Mouse (Mus musculus) macrophage (primary cell): ENCODE data around the gene Hsd3b7. TPM values are rescaled to one million over a fixed set of nuclear protein-coding genes. Genes with fewer than 3 reads are reported as not detected.
"Not testable (repeated sequence)": the region's sequence is repeated elsewhere in the genome, so short reads cannot be mapped to it uniquely, and the experiment has no call there.

Source experiments
- H3K27ac ChIP-seq: fragments of 350-480 bp; formaldehyde crosslinking; 2 replicates; pipeline ENCODE4 v1.9.0; 2021
- H3K36me3 ChIP-seq: fragments of 350-480 bp; formaldehyde crosslinking; 2 replicates; pipeline ENCODE4 v1.9.0; 2021; ENCODE audit errors: inconsistent target
- H3K4me3 ChIP-seq: fragments of 350-480 bp; formaldehyde crosslinking; 2 replicates; pipeline ENCODE4 v1.9.0; 2021; ENCODE audit errors: inconsistent target
- H3K79me2 ChIP-seq: fragments of 350-480 bp; formaldehyde crosslinking; 2 replicates; pipeline ENCODE4 v1.9.0; 2021; ENCODE audit errors: inconsistent target
- WGBS: methylation state at CpG from one replicate; pipeline ENCODE4 v1.1.7; 2026; ENCODE audit warnings: inconsistent platforms; ENCODE audit not compliant: missing documents; 5-methylcytosine and 5-hydroxymethylcytosine counted together
- polyA plus RNA-seq: library from polyadenylated mRNA; stranded (reverse); fragments of 250-400 nt; gene quantifications from 3 replicates; pipeline ENCODE4 v1.2.4, GENCODE M21; 2018; ENCODE audit warnings: inconsistent platforms

Gene Hsd3b7
- polyA plus RNA-seq, 1 experiment from 2014 or later: 14.9 TPM

GRCm38 (mm10) chr7:127815954-127816821 is 15.8 kb downstream of the Hsd3b7 start:
- H3K36me3 ChIP-seq: no peaks in the 10 kb centered on the region
- no peaks in the 10 kb centered on the region for H3K79me2 ChIP-seq
- WGBS: 45% methylated on average over 15 of the region's 15 CpGs
- no peak overlapping the region for H3K27ac ChIP-seq
- no peak overlapping the region for H3K4me3 ChIP-seq

- WGBS: 84% methylated on average over 7 of the region's 7 CpGs
- no peaks in the 10 kb centered on the region for H3K36me3 ChIP-seq
- no peak overlapping the region for H3K27ac ChIP-seq
- H3K4me3 ChIP-seq: no peak overlapping the region
- H3K79me2 ChIP-seq: no peaks in the 10 kb centered on the region
Observed at GRCm38 (mm10) chr7:127817053-127817452, 16.6 kb downstream of the Hsd3b7 start.

GRCm38 (mm10) chr7:127817776-127818175 is 17.4 kb downstream of the Hsd3b7 start:
- H3K79me2 ChIP-seq: no peaks in the 10 kb centered on the region
- no peak overlapping the region for H3K4me3 ChIP-seq
- 98% methylated on average over 5 of the region's 5 CpGs for WGBS
- H3K36me3 ChIP-seq: no peaks in the 10 kb centered on the region
- H3K27ac ChIP-seq: no peak overlapping the region

GRCm38 (mm10) chr7:127820836-127821509 is 20.6 kb downstream of the Hsd3b7 start:
- Histone ChIP-seq H3K36me3 (no peaks in the 10 kb centered on the region), H3K79me2 (no peaks in the 10 kb centered on the region), H3K4me3 (no peak overlapping the region), H3K27ac (no peak overlapping the region)
- WGBS: 50% methylated on average over 12 of the region's 13 CpGs

- Histone ChIP-seq H3K4me3 (no peak overlapping the region), H3K36me3 (no peaks in the 10 kb centered on the region), H3K79me2 (no peaks in the 10 kb centered on the region), H3K27ac (no peak overlapping the region)
- WGBS: 75% methylated on average over 3 of the region's 3 CpGs
Observed at GRCm38 (mm10) chr7:127822494-127822893, 22.1 kb downstream of the Hsd3b7 start.

GRCm38 (mm10) chr7:127823236-127824171 is 23.1 kb downstream of the Hsd3b7 start:
- Histone ChIP-seq H3K36me3 (no peaks in the 10 kb centered on the region), H3K4me3 (no peak overlapping the region), H3K27ac (no peak overlapping the region), H3K79me2 (no peaks in the 10 kb centered on the region)
- 87% methylated on average over 10 of the region's 11 CpGs for WGBS

- no peak within 1 kb of the TSS for H3K27ac ChIP-seq
- no peaks in the 10 kb centered on the region for H3K36me3 ChIP-seq
- H3K4me3 ChIP-seq: no peak within 1 kb of the TSS
- H3K79me2 ChIP-seq: no peaks in the 10 kb centered on the region
- WGBS: 40% methylated on average over 19 of the region's 38 CpGs
Observed at GRCm38 (mm10) chr7:127824176-127824871, 23.9 kb downstream of the Hsd3b7 start, which contains the start of the genes Stx4a and Stx1b. Gene Stx4a, plus strand, starts transcription at chr7:127824294. Gene Stx1b, minus strand, starts transcription at chr7:127824549.

GRCm38 (mm10) chr7:127835550-127835949 is 35.1 kb downstream of the Hsd3b7 start:
- no peaks in the 10 kb centered on the region for H3K36me3 ChIP-seq
- WGBS: 93% methylated on average over 2 of the region's 2 CpGs
- H3K4me3 ChIP-seq: no peak overlapping the region
- no peaks in the 10 kb centered on the region for H3K79me2 ChIP-seq
- no peak overlapping the region for H3K27ac ChIP-seq

GRCm38 (mm10) chr7:127837473-127837872 is 37.1 kb downstream of the Hsd3b7 start:
- no peak overlapping the region for H3K4me3 ChIP-seq
- 97% methylated on average over 5 of the region's 5 CpGs for WGBS
- no peaks in the 10 kb centered on the region for H3K36me3 ChIP-seq
- H3K27ac ChIP-seq: no peak overlapping the region
- peaks cover 8% of the 10 kb centered on the region for H3K79me2 ChIP-seq

- not testable (repeated sequence) for H3K27ac ChIP-seq, H3K4me3 ChIP-seq
- WGBS: 94% methylated on average over 4 of the region's 4 CpGs
Observed at GRCm38 (mm10) chr7:127837878-127838277, 37.5 kb downstream of the Hsd3b7 start.

GRCm38 (mm10) chr7:127840031-127840430 is 39.6 kb downstream of the Hsd3b7 start:
- Histone ChIP-seq H3K27ac (peak overlapping the region; percentile 97), H3K36me3 (peaks cover 21% of the 10 kb centered on the region), H3K79me2 (peaks cover 34% of the 10 kb centered on the region)
- H3K4me3 ChIP-seq: not testable (repeated sequence)
- WGBS: 100% methylated on average over 2 of the region's 2 CpGs

More at GRCm38 (mm10) chr7:127837878-127838277, 37.5 kb downstream of the Hsd3b7 start:
- H3K36me3 ChIP-seq: not testable (repeated sequence)
- H3K79me2 ChIP-seq: peaks cover 12% of the 10 kb centered on the region

GRCm38 (mm10) chr7:127840886-127841285 is 40.5 kb downstream of the Hsd3b7 start:
- 4% methylated on average over 15 of the region's 15 CpGs for WGBS
- peak overlapping the region; percentile 97 for H3K27ac ChIP-seq
- H3K4me3 ChIP-seq: peak overlapping the region; percentile 33
- H3K79me2 ChIP-seq: peaks cover 41% of the 10 kb centered on the region
- peaks cover 27% of the 10 kb centered on the region for H3K36me3 ChIP-seq

GRCm38 (mm10) chr7:127841340-127842000 is 41.1 kb downstream of the Hsd3b7 start:
- WGBS: under 1% methylated on average over 37 of the region's 46 CpGs
- H3K79me2 ChIP-seq: peaks cover 47% of the 10 kb centered on the region
- peak overlapping the region; percentile 94 for H3K4me3 ChIP-seq
- H3K27ac ChIP-seq: peak overlapping the region; percentile 97
- peaks cover 33% of the 10 kb centered on the region for H3K36me3 ChIP-seq
